Mouse (Mus musculus) heart, embryonic 13.5 days (tissue): ENCODE results near the gene Adgrd1. TPM values are rescaled to one million over a fixed set of nuclear protein-coding genes. Genes with fewer than 3 reads are reported as not detected.
A peak's percentile ranks its signal among the peaks of the same experiment; 100 is the strongest.

Source experiments
- ATAC-seq: fragments of 200-750 bp; cut with Nextera tagmentation; 2 replicates; pipeline ENCODE4 v1.8.0; 2017; ENCODE audit warnings: moderate TSS enrichment; ENCODE audit not compliant: insufficient number of reproducible peaks, low FRiP score, low TSS enrichment; ENCODE audit errors: extremely low read depth
- H3K27ac ChIP-seq: fragments of 300-500 bp; sonication (generic); replicated peaks from 2 replicates; pipeline ENCODE4 v1.5.1; 2015; ENCODE audit warnings: moderate library complexity, mild to moderate bottlenecking, inconsistent platforms
- H3K27me3 ChIP-seq: fragments of 300-500 bp; sonication (generic); replicated peaks from 2 replicates; pipeline ENCODE4 v1.6.1; 2015; ENCODE audit warnings: mild to moderate bottlenecking, inconsistent platforms
- H3K36me3 ChIP-seq: fragments of 300-500 bp; sonication (generic); 2 replicates; pipeline ENCODE4 v1.6.1; 2015; ENCODE audit warnings: mild to moderate bottlenecking, inconsistent platforms
- H3K4me1 ChIP-seq: fragments of 300-500 bp; sonication (generic); 2 replicates; pipeline ENCODE4 v1.6.1; 2015; ENCODE audit warnings: inconsistent platforms
- H3K4me2 ChIP-seq: fragments of 300-500 bp; sonication (generic); 2 replicates; pipeline ENCODE4 v1.6.1; 2015; ENCODE audit warnings: inconsistent platforms, mild to moderate bottlenecking, moderate library complexity
- H3K4me3 ChIP-seq: fragments of 300-500 bp; sonication (generic); 2 replicates; pipeline ENCODE4 v1.5.1; 2015; ENCODE audit warnings: moderate library complexity, mild to moderate bottlenecking, inconsistent platforms
- H3K9ac ChIP-seq: fragments of 300-500 bp; sonication (generic); 2 replicates; pipeline ENCODE4 v1.6.1; 2015; ENCODE audit warnings: inconsistent platforms, mild to moderate bottlenecking, moderate library complexity
- H3K9me3 ChIP-seq: fragments of 300-500 bp; sonication (generic); 2 replicates; pipeline ENCODE4 v1.6.1; 2016; ENCODE audit warnings: inconsistent platforms
- WGBS: fragments of 180-500 bp; shearing (Covaris S2); methylation state at CpG from one replicate; pipeline ENCODE4 v1.1.7; 2015; ENCODE audit warnings: mixed read lengths; 5-methylcytosine and 5-hydroxymethylcytosine counted together
- polyA plus RNA-seq: library from polyadenylated mRNA; unstranded; fragments of >200 nt; fragmentation: Nextera tagmentation; extraction: Ambion mirVana; gene quantifications from 2 replicates; pipeline ENCODE4 v1.2.1, GENCODE M21; 2015

The Adgrd1 gene
- polyA plus RNA-seq, 1 experiment from 2014 or later: 0.87 TPM

- H3K4me1 ChIP-seq: peaks cover 8% of the 10 kb centered on the region
- no peaks in the 10 kb centered on the region for H3K36me3 ChIP-seq
- H3K27me3 ChIP-seq: peaks cover 30% of the 10 kb centered on the region
- no peak for ATAC-seq
- 68% methylated on average over 13 of the region's 13 CpGs for WGBS
- H3K27ac ChIP-seq: no peak overlapping the region
- H3K4me2 ChIP-seq: 0 out of 2 replicates have a peak overlapping the region, but pooled peaks have one; percentile 2
- H3K4me3 ChIP-seq: no peak overlapping the region
- H3K9me3 ChIP-seq: no peaks in the 10 kb centered on the region
- no peak overlapping the region for H3K9ac ChIP-seq
Measured at GRCm38 (mm10) chr5:129180715-129181228, 84.2 kb downstream of the Adgrd1 start.

- WGBS: 48% methylated on average over 5 of the region's 5 CpGs
- Histone ChIP-seq H3K4me3 (no peak overlapping the region), H3K4me2 (no peak overlapping the region), H3K9me3 (no peaks in the 10 kb centered on the region), H3K4me1 (peaks cover 8% of the 10 kb centered on the region), H3K27ac (no peak overlapping the region), H3K27me3 (peaks cover 30% of the 10 kb centered on the region), H3K36me3 (no peaks in the 10 kb centered on the region), H3K9ac (no peak overlapping the region)
- no peak for ATAC-seq
Measured at GRCm38 (mm10) chr5:129181450-129181849, 84.9 kb downstream of the Adgrd1 start.

- Histone ChIP-seq H3K9ac (no peak overlapping the region), H3K9me3 (no peaks in the 10 kb centered on the region), H3K27ac (no peak overlapping the region), H3K4me2 (no peak overlapping the region), H3K4me1 (peaks cover 8% of the 10 kb centered on the region), H3K4me3 (no peak overlapping the region), H3K27me3 (peaks cover 23% of the 10 kb centered on the region), H3K36me3 (no peaks in the 10 kb centered on the region)
- WGBS: 43% methylated on average over 8 of the region's 8 CpGs
- no peak for ATAC-seq
Measured at GRCm38 (mm10) chr5:129182554-129182953, 86.0 kb downstream of the Adgrd1 start.

- H3K27ac ChIP-seq: no peak overlapping the region
- H3K9me3 ChIP-seq: no peaks in the 10 kb centered on the region
- ATAC-seq: no peak
- H3K4me3 ChIP-seq: no peak overlapping the region
- H3K9ac ChIP-seq: no peak overlapping the region
- H3K36me3 ChIP-seq: no peaks in the 10 kb centered on the region
- peaks cover 24% of the 10 kb centered on the region for H3K27me3 ChIP-seq
- WGBS: 0% methylated on average over 2 of the region's 2 CpGs
- no peak overlapping the region for H3K4me2 ChIP-seq
- peaks cover under 1% of the 10 kb centered on the region for H3K4me1 ChIP-seq
Measured at GRCm38 (mm10) chr5:129186260-129186659, 89.7 kb downstream of the Adgrd1 start.

- no peak for ATAC-seq
- H3K27ac ChIP-seq: no peak overlapping the region
- H3K36me3 ChIP-seq: no peaks in the 10 kb centered on the region
- H3K4me3 ChIP-seq: no peak overlapping the region
- H3K4me2 ChIP-seq: no peak overlapping the region
- no peaks in the 10 kb centered on the region for H3K4me1 ChIP-seq
- WGBS: 74% methylated on average over 7 of the region's 7 CpGs
- H3K9me3 ChIP-seq: no peaks in the 10 kb centered on the region
- no peak overlapping the region for H3K9ac ChIP-seq
- peaks cover 19% of the 10 kb centered on the region for H3K27me3 ChIP-seq
Measured at GRCm38 (mm10) chr5:129186926-129187325, 90.4 kb downstream of the Adgrd1 start.

- 76% methylated on average over 6 of the region's 6 CpGs for WGBS
Measured at GRCm38 (mm10) chr5:129189071-129189470, 92.5 kb downstream of the Adgrd1 start.

GRCm38 (mm10) chr5:129190077-129190476 lies 93.5 kb downstream of the Adgrd1 start:
- Histone ChIP-seq H3K27ac (no peak overlapping the region), H3K9ac (no peak overlapping the region), H3K4me1 (no peaks in the 10 kb centered on the region), H3K9me3 (no peaks in the 10 kb centered on the region), H3K27me3 (peaks cover 7% of the 10 kb centered on the region; the same call in 1 of the 2 replicates), H3K4me3 (no peak overlapping the region), H3K36me3 (no peaks in the 10 kb centered on the region), H3K4me2 (no peak overlapping the region)
- no peak for ATAC-seq
- 61% methylated on average over 7 of the region's 7 CpGs for WGBS

More at GRCm38 (mm10) chr5:129189071-129189470, 92.5 kb downstream of the Adgrd1 start:
- no peaks in the 10 kb centered on the region for H3K9me3 ChIP-seq
- ATAC-seq: no peak
- H3K4me1 ChIP-seq: no peaks in the 10 kb centered on the region
- no peak overlapping the region for H3K4me3 ChIP-seq
- H3K9ac ChIP-seq: no peak overlapping the region
- no peak overlapping the region for H3K4me2 ChIP-seq
- no peak overlapping the region for H3K27ac ChIP-seq
- no peaks in the 10 kb centered on the region for H3K36me3 ChIP-seq
- peaks cover 7% of the 10 kb centered on the region; the same call in 1 of the 2 replicates for H3K27me3 ChIP-seq

- no peak overlapping the region for H3K4me2 ChIP-seq
- no peak overlapping the region for H3K27ac ChIP-seq
- peaks cover 19% of the 10 kb centered on the region for H3K4me1 ChIP-seq
- no peak for ATAC-seq
- H3K4me3 ChIP-seq: no peak overlapping the region
- H3K9me3 ChIP-seq: no peaks in the 10 kb centered on the region
- no peaks in the 10 kb centered on the region for H3K36me3 ChIP-seq
- no peaks in the 10 kb centered on the region for H3K27me3 ChIP-seq
- 46% methylated on average over 9 of the region's 9 CpGs for WGBS
- no peak overlapping the region for H3K9ac ChIP-seq
Measured at GRCm38 (mm10) chr5:129196501-129196900, 100.0 kb downstream of the Adgrd1 start.

- no peak overlapping the region for H3K9ac ChIP-seq
- H3K4me1 ChIP-seq: peaks cover 19% of the 10 kb centered on the region
- H3K4me2 ChIP-seq: no peak overlapping the region
- H3K27ac ChIP-seq: no peak overlapping the region
- 78% methylated on average over 9 of the region's 9 CpGs for WGBS
- H3K4me3 ChIP-seq: no peak overlapping the region
- H3K36me3 ChIP-seq: no peaks in the 10 kb centered on the region
- no peak for ATAC-seq
- no peaks in the 10 kb centered on the region for H3K27me3 ChIP-seq
- H3K9me3 ChIP-seq: no peaks in the 10 kb centered on the region
Measured at GRCm38 (mm10) chr5:129196971-129197519, 100.5 kb downstream of the Adgrd1 start.

- peak; percentile 41; the same call in 1 of the 2 replicates for ATAC-seq
- Histone ChIP-seq H3K9ac (no peak overlapping the region), H3K4me2 (no peak overlapping the region), H3K4me3 (no peak overlapping the region), H3K27me3 (0 out of 2 replicates have a peak, but pooled peaks cover 4% of the 10 kb centered on the region), H3K27ac (0 out of 2 replicates have a peak overlapping the region, but pooled peaks have one; percentile 5), H3K36me3 (no peaks in the 10 kb centered on the region), H3K9me3 (no peaks in the 10 kb centered on the region), H3K4me1 (peaks cover 19% of the 10 kb centered on the region)
- 33% methylated on average over 3 of the region's 3 CpGs for WGBS
Measured at GRCm38 (mm10) chr5:129200132-129200531, 103.6 kb downstream of the Adgrd1 start.

- Histone ChIP-seq H3K27ac (no peak overlapping the region), H3K27me3 (peaks cover 12% of the 10 kb centered on the region; the same call in 1 of the 2 replicates), H3K36me3 (no peaks in the 10 kb centered on the region), H3K9ac (no peak overlapping the region), H3K4me3 (no peak overlapping the region), H3K4me1 (no peaks in the 10 kb centered on the region), H3K4me2 (no peak overlapping the region), H3K9me3 (no peaks in the 10 kb centered on the region)
- no peak for ATAC-seq
Measured at GRCm38 (mm10) chr5:129208279-129208678, 111.7 kb downstream of the Adgrd1 start.

GRCm38 (mm10) chr5:129208845-129209244 lies 112.3 kb downstream of the Adgrd1 start:
- no peak for ATAC-seq
- Histone ChIP-seq H3K9me3 (no peaks in the 10 kb centered on the region), H3K9ac (no peak overlapping the region), H3K4me3 (no peak overlapping the region), H3K36me3 (no peaks in the 10 kb centered on the region), H3K4me2 (no peak overlapping the region), H3K27ac (no peak overlapping the region), H3K27me3 (peaks cover 12% of the 10 kb centered on the region; the same call in 1 of the 2 replicates), H3K4me1 (no peaks in the 10 kb centered on the region)
- WGBS: 66% methylated on average over 4 of the region's 4 CpGs
